Mouse (Mus musculus): ENCODE measurements at regions not wholly inside any gene's neighbourhood (a gene's known extent, or its start where the extent isn't known, plus 50 kb on each side); places are given as distances from the start of the nearest gene placed in this dataset.
"Not testable (repeated sequence)": the region's sequence is repeated elsewhere in the genome, so short reads cannot be mapped to it uniquely, and the experiment has no call there.

GRCm38 (mm10) chr8:31714077-31714458 lies 1714.4 kb upstream of the 5930422O12Rik start:
- H3K4me1 ChIP-seq (ENCODE audit: control insufficient read depth, insufficient read depth, low read length) = no peaks in the 10 kb centered on the region
- H3K36me3 ChIP-seq (ENCODE audit: control insufficient read depth, insufficient read depth, low read length) = no peaks in the 10 kb centered on the region
- no peak for ATAC-seq (replicated peaks; ENCODE audit: insufficient number of reproducible peaks, low FRiP score, low TSS enrichment)
- no peak overlapping the region for H3K4me3 ChIP-seq (ENCODE audit: low read depth, low read length)
- no peak overlapping the region for H3K4me2 ChIP-seq
- 77% methylated on average over 2 of the region's 2 CpGs for WGBS (ENCODE audit: insufficient replicate concordance)
- H3K9ac ChIP-seq (ENCODE audit: low read depth, low read length) = no peak overlapping the region
- no peaks in the 10 kb centered on the region for H3K27me3 ChIP-seq (ENCODE audit: control insufficient read depth, insufficient read depth, low read length)
- no peaks in the 10 kb centered on the region for H3K9me3 ChIP-seq (replicated peaks; ENCODE audit: control insufficient read depth, low read length)
- no peak overlapping the region for H3K27ac ChIP-seq (ENCODE audit: low read depth, low read length)

- Histone ChIP-seq H3K4me3 (ENCODE audit: low read depth, low read length) (no peak overlapping the region), H3K4me1 (ENCODE audit: control insufficient read depth, insufficient read depth, low read length) (peaks cover 5% of the 10 kb centered on the region; the same call in 1 of the 2 replicates), H3K36me3 (ENCODE audit: control insufficient read depth, insufficient read depth, low read length) (no peaks in the 10 kb centered on the region), H3K27me3 (ENCODE audit: control insufficient read depth, insufficient read depth, low read length) (no peaks in the 10 kb centered on the region), H3K9ac (ENCODE audit: low read depth, low read length) (no peak overlapping the region), H3K4me2 (no peak overlapping the region), H3K9me3 (replicated peaks; ENCODE audit: control insufficient read depth, low read length) (no peaks in the 10 kb centered on the region), H3K27ac (ENCODE audit: low read depth, low read length) (no peak overlapping the region)
- 14% methylated on average over 3 of the region's 3 CpGs for WGBS (ENCODE audit: insufficient replicate concordance)
- ATAC-seq (replicated peaks; ENCODE audit: insufficient number of reproducible peaks, low FRiP score, low TSS enrichment) = 0 out of 2 replicates have a peak, but pooled peaks have one; percentile 55
These were observed 1708.5 kb upstream of the 5930422O12Rik start for GRCm38 (mm10) chr8:31720021-31720420.

- Histone ChIP-seq H3K27ac (ENCODE audit: low read depth, low read length) (no peak overlapping the region), H3K4me1 (ENCODE audit: control insufficient read depth, insufficient read depth, low read length) (peaks cover 9% of the 10 kb centered on the region; the same call in 1 of the 2 replicates), H3K27me3 (ENCODE audit: control insufficient read depth, insufficient read depth, low read length) (no peaks in the 10 kb centered on the region), H3K4me2 (no peak overlapping the region), H3K9me3 (replicated peaks; ENCODE audit: control insufficient read depth, low read length) (no peaks in the 10 kb centered on the region), H3K9ac (ENCODE audit: low read depth, low read length) (no peak overlapping the region), H3K4me3 (ENCODE audit: low read depth, low read length) (no peak overlapping the region), H3K36me3 (ENCODE audit: control insufficient read depth, insufficient read depth, low read length) (no peaks in the 10 kb centered on the region)
- 0 out of 2 replicates have a peak, but pooled peaks have one; percentile 4 for ATAC-seq (replicated peaks; ENCODE audit: insufficient number of reproducible peaks, low FRiP score, low TSS enrichment)
- 32% methylated on average over 3 of the region's 3 CpGs for WGBS (ENCODE audit: insufficient replicate concordance)
These were observed 1707.9 kb upstream of the 5930422O12Rik start for GRCm38 (mm10) chr8:31720585-31720984.

DNA sequence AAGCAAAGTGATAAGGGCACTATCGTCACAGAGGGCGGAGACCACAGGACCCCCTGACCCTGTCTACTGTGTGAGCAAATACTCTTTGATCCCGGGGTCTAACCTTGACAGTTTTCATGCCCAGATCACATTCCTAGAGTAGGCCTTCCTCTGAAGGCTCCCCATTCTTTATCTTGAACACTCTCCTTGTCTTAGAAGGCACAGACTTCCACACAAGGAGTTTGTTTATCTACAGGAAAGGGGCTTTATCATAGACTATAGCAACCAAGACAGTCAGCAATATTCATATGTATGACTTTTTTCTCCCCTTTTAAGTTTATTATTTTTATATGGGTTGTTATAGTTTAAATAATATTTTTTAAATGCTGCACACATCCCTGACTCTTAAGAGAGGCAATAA lies 1703.1 kb upstream of the 5930422O12Rik start:
- Histone ChIP-seq H3K4me3 (ENCODE audit: low read depth, low read length) (no peak overlapping the region), H3K9me3 (replicated peaks; ENCODE audit: control insufficient read depth, low read length) (no peaks in the 10 kb centered on the region), H3K27ac (ENCODE audit: low read depth, low read length) (no peak overlapping the region), H3K36me3 (ENCODE audit: control insufficient read depth, insufficient read depth, low read length) (no peaks in the 10 kb centered on the region), H3K27me3 (ENCODE audit: control insufficient read depth, insufficient read depth, low read length) (no peaks in the 10 kb centered on the region), H3K9ac (ENCODE audit: low read depth, low read length) (no peak overlapping the region), H3K4me2 (no peak overlapping the region), H3K4me1 (ENCODE audit: control insufficient read depth, insufficient read depth, low read length) (peaks cover 7% of the 10 kb centered on the region; the same call in 1 of the 2 replicates)
- ATAC-seq (replicated peaks; ENCODE audit: insufficient number of reproducible peaks, low FRiP score, low TSS enrichment) = no peak
- 31% methylated on average over 3 of the region's 3 CpGs for WGBS (ENCODE audit: insufficient replicate concordance)

- ATAC-seq (replicated peaks; ENCODE audit: insufficient number of reproducible peaks, low FRiP score, low TSS enrichment) = no peak
- Histone ChIP-seq H3K27me3 (ENCODE audit: control insufficient read depth, insufficient read depth, low read length) (no peaks in the 10 kb centered on the region), H3K4me3 (ENCODE audit: low read depth, low read length) (no peak overlapping the region), H3K9ac (ENCODE audit: low read depth, low read length) (no peak overlapping the region), H3K4me1 (ENCODE audit: control insufficient read depth, insufficient read depth, low read length) (no peaks in the 10 kb centered on the region), H3K4me2 (no peak overlapping the region), H3K9me3 (replicated peaks; ENCODE audit: control insufficient read depth, low read length) (no peaks in the 10 kb centered on the region), H3K27ac (ENCODE audit: low read depth, low read length) (no peak overlapping the region), H3K36me3 (ENCODE audit: control insufficient read depth, insufficient read depth, low read length) (no peaks in the 10 kb centered on the region)
- 72% methylated on average over 2 of the region's 2 CpGs for WGBS (ENCODE audit: insufficient replicate concordance)
These were observed 1692.9 kb upstream of the 5930422O12Rik start for GRCm38 (mm10) chr8:31735610-31736009.

DNA sequence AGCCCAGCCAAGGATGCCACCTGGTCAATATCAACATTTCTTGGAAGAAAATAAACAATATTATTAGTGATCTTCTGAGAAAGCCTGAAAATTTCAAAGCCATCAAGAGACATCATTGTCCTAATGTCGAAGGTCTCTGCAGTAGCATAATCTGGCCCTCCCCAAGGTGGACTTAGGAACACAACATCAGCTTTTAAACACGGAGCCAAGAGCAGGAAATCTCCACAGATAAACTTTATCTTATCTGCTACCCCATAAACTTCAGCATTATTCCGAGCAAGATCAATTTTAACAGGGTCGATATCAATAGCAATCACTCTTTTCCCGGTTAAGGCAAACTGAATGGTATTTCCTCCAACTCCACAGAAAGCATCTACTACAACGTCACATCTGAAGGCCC lies 1691.2 kb upstream of the 5930422O12Rik start:
- H3K4me3 ChIP-seq (ENCODE audit: low read depth, low read length); H3K9ac ChIP-seq (ENCODE audit: low read depth, low read length); H3K36me3 ChIP-seq (ENCODE audit: control insufficient read depth, insufficient read depth, low read length); H3K4me2 ChIP-seq; H3K27ac ChIP-seq (ENCODE audit: low read depth, low read length); ATAC-seq (replicated peaks; ENCODE audit: insufficient number of reproducible peaks, low FRiP score, low TSS enrichment); H3K9me3 ChIP-seq (replicated peaks; ENCODE audit: control insufficient read depth, low read length); H3K4me1 ChIP-seq (ENCODE audit: control insufficient read depth, insufficient read depth, low read length); H3K27me3 ChIP-seq (ENCODE audit: control insufficient read depth, insufficient read depth, low read length): not testable (repeated sequence)
- WGBS (ENCODE audit: insufficient replicate concordance) = 55% methylated on average over 6 of the region's 6 CpGs

- H3K4me1 ChIP-seq (ENCODE audit: control insufficient read depth, insufficient read depth, low read length) = no peaks in the 10 kb centered on the region
- no peak overlapping the region for H3K4me3 ChIP-seq (ENCODE audit: low read depth, low read length)
- no peaks in the 10 kb centered on the region for H3K9me3 ChIP-seq (replicated peaks; ENCODE audit: control insufficient read depth, low read length)
- H3K36me3 ChIP-seq (ENCODE audit: control insufficient read depth, insufficient read depth, low read length) = no peaks in the 10 kb centered on the region
- no peaks in the 10 kb centered on the region for H3K27me3 ChIP-seq (ENCODE audit: control insufficient read depth, insufficient read depth, low read length)
- no peak for ATAC-seq (replicated peaks; ENCODE audit: insufficient number of reproducible peaks, low FRiP score, low TSS enrichment)
- H3K4me2 ChIP-seq = no peak overlapping the region
- no peak overlapping the region for H3K9ac ChIP-seq (ENCODE audit: low read depth, low read length)
- no peak overlapping the region for H3K27ac ChIP-seq (ENCODE audit: low read depth, low read length)
These were observed 1681.7 kb upstream of the 5930422O12Rik start for GRCm38 (mm10) chr8:31746855-31747254.

DNA sequence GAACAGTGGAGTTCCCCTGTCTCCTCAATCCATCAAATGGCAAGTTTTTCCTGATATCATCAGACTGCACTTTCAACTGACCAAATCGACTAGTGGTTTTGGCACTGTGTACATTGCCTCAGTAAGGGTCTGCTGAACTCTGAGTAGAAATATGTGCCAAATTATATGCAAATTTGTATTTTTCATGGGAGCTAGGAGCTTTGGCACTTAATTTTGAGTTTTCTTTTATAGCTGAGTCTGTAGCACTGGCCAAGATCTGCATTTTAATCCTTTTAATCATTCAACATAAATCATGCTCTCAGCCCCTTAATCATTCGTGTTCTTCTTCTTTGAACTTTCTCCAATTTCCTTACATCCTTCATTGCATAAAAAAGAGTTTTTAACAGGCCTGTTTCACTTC lies 1678.5 kb upstream of the 5930422O12Rik start:
- no peaks in the 10 kb centered on the region for H3K36me3 ChIP-seq (ENCODE audit: control insufficient read depth, insufficient read depth, low read length)
- no peak for ATAC-seq (replicated peaks; ENCODE audit: insufficient number of reproducible peaks, low FRiP score, low TSS enrichment)
- no peak overlapping the region for H3K9ac ChIP-seq (ENCODE audit: low read depth, low read length)
- H3K9me3 ChIP-seq (replicated peaks; ENCODE audit: control insufficient read depth, low read length) = no peaks in the 10 kb centered on the region
- no peaks in the 10 kb centered on the region for H3K27me3 ChIP-seq (ENCODE audit: control insufficient read depth, insufficient read depth, low read length)
- no peaks in the 10 kb centered on the region for H3K4me1 ChIP-seq (ENCODE audit: control insufficient read depth, insufficient read depth, low read length)
- 74% methylated on average over 2 of the region's 2 CpGs for WGBS (ENCODE audit: insufficient replicate concordance)
- H3K4me3 ChIP-seq (ENCODE audit: low read depth, low read length) = no peak overlapping the region
- no peak overlapping the region for H3K27ac ChIP-seq (ENCODE audit: low read depth, low read length)
- no peak overlapping the region for H3K4me2 ChIP-seq

DNA sequence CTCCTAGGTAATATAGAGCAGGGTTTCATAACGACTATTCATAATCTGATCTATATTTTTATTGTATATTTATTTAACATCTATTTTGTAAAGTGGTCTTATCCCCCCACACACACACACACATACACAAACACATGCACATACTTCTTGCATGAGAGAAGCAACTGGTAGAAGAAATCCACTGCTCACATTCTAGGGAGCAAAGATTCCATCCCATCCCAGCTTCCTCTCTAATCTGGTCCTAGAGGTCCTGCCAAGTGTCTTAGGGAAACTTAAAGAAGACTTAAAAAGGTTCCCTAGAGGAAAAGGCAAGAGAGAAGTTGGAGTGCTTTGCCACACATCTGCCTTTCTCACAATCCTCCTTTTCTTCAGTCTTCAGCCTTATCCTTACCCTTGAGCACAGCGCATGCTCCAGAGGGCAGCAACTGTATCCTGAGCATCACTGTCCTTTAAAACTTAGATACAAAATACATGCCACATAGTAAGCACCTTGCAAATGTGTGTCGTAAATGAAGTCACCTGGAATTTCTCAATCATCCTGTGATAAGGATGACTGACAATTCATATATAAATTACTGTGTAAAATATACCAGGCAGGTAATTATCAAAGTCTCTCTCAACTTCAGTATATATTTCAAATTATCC lies 1677.9 kb upstream of the 5930422O12Rik start:
- H3K27me3 ChIP-seq (ENCODE audit: control insufficient read depth, insufficient read depth, low read length) = no peaks in the 10 kb centered on the region
- no peak overlapping the region for H3K9ac ChIP-seq (ENCODE audit: low read depth, low read length)
- H3K4me2 ChIP-seq = no peak overlapping the region
- H3K36me3 ChIP-seq (ENCODE audit: control insufficient read depth, insufficient read depth, low read length) = no peaks in the 10 kb centered on the region
- no peaks in the 10 kb centered on the region for H3K9me3 ChIP-seq (replicated peaks; ENCODE audit: control insufficient read depth, low read length)
- no peak overlapping the region for H3K27ac ChIP-seq (ENCODE audit: low read depth, low read length)
- ATAC-seq (replicated peaks; ENCODE audit: insufficient number of reproducible peaks, low FRiP score, low TSS enrichment) = no peak
- WGBS (ENCODE audit: insufficient replicate concordance) = 67% methylated on average over 3 of the region's 3 CpGs
- H3K4me1 ChIP-seq (ENCODE audit: control insufficient read depth, insufficient read depth, low read length) = no peaks in the 10 kb centered on the region
- H3K4me3 ChIP-seq (ENCODE audit: low read depth, low read length) = no peak overlapping the region

Data from heart, embryonic 11.5 days (tissue).